Mouse (Mus musculus): ENCODE data around the gene Urah. TPM values are rescaled to one million over a fixed set of nuclear protein-coding genes. Genes with fewer than 3 reads are reported as not detected.

Gene Urah
- total RNA-seq (2015) (not detected in 2 replicates), total RNA-seq (2017) (not detected in 2 replicates)

DNA sequence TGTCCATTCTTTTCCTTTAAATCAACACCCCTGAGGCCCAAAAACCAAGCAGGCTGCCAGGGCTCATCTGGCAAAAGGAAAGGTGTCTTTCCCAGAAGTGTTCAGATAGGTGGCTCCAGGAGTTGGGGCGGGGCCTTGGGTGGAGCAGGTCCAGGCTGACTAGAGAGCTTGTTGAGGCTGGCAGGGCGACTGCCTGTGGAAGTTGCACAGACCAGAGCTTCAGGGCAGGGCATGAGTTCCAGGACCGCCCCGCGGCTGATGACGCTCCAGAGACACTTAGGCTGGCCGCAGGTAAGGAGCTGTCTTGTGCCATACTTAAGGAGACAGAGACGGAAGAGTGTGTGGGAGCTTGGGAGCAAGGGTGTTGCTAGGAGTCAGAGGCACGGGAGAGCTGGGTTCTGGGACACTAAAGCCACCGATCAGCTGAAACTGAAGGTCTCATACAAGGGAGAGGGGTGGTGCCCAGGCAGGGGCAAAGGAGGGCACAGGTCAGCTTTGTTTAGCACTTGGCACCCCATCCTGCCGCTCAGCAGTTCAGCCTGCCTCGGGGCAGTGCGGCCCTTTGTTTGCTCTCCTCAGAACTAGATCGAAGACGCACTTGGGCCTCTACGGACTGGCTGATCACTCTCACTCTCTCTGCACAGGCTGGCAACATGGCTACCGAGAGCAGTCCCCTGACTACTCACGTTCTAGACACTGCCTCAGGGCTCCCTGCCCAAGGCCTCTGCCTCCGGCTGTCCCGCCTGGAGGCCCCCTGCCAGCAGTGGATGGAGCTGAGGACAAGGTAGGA lies at the start of gene Urah:
TSS of gene Urah (plus strand) at position 51 of the 790 bp plus-strand sequence.
- ATAC-seq (replicated peaks; ENCODE audit: poor library complexity), result no peak

DNA sequence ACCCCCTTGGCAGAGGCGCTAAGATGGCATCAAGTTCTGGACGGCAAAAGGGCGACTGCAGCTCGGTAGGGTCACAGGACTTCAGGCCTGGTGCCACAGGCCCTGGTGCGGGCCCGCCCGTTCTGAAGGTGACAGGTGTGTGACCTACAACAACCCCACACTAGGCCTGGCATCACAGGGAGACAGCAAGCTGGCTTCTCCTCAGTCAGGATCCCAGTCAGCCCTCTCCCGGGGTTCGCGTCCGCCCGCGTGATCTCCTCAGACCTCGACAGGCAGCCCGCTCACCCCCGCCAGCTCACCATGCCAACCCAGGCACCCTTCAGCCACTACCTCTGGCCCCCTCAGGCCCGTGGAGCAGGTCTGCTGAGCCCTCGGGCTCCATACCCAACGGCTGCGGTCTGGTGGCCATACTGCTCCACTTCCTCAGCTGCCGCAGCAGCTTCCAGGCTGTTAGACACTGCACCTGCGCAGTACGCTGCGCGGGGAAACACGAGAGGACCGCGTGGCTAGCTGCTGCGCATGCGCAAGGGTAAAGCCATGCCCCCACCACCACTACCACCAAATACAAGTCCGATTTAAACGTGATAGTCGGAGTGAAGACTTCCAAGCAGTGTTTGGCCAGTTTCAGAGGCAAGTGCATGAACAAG lies 47.3 kb upstream of the Urah start, which contains the start of gene Syce1:
TSS of gene Syce1 (minus strand) at position 447 of the 647 bp plus-strand sequence.
- no peak for ATAC-seq (replicated peaks; ENCODE audit: poor library complexity)

DNA sequence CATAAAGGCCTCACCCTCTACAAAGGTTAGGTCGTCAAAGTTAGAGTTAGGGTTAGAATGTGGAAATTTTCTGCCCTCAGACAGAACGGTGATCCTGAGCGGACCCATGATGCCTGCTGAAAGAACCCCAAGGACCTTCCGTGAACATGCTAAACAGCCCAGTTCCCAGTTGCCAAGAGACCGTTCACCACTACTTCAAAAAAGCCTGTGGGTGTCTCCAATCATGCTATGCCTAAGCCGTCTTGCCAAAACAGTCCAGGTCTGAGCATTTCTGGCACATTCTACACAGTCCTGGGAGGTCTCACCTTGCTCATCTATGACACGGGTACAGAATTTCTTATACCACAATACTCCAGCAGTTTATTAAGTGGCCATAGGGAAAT lies 46.8 kb upstream of the Urah start:
- no peak for ATAC-seq (replicated peaks; ENCODE audit: poor library complexity)

DNA sequence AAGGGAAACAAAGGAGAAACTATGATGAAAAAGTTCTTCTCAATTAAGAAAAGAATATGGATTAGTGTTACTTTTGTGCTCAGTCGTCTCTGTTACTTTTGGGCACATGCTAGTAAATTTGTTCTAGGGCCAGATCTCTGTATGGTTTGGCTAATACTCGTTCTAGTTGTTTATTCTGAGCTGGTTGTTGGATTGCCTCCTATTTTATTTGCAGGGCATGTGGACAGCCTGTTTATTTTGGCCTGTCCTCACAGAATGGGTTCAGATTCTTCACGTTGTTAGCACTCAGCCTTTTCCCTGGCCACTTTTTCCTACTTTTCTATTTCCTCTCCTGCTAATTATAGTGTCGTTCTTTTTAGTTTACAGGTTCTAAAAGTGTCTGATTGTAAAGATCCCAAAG lies 41.3 kb upstream of the Urah start:
- ATAC-seq (replicated peaks; ENCODE audit: poor library complexity), result no peak

DNA sequence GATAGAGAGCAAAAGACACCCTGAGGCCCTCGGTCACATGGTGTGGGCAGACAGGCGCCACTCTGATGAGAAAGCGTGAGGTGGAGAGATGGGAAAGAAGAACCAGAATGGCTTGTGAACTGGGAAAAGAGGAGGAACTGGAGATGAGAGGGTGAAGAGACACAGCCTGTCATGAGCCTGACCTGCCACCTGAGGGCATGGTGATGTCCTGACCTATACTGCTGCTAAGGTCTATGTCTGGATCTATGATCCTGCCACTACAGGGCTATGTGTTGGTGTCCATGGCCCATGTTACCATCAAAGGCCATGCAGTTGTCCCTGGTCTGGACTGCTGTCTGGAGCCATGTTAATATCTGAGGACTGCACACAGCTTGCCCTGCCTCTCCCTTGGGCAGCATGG lies 37.2 kb upstream of the Urah start:
- ATAC-seq (replicated peaks; ENCODE audit: poor library complexity), result peak; percentile 63; the same call in 1 of the 2 replicates

DNA sequence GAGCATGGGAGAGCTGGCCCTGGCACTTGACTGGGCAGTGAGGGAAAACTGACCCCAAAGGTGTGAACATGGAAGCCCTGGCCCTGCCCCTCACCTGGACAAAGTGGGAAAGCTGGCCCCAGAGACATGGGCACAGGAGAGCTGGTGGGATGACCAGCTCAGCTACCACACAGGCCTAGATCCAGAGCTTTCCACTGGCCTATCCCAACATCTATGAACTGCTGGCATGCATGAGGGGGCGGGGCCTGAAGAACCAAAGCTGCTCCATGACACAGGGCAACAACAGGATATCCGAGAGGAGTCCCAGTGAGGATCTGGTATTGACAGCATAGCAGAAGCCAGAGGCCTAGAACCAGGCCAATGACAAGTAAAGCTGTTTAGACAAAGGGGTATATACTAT lies 36.6 kb upstream of the Urah start:
- no peak for ATAC-seq (replicated peaks; ENCODE audit: poor library complexity)

DNA sequence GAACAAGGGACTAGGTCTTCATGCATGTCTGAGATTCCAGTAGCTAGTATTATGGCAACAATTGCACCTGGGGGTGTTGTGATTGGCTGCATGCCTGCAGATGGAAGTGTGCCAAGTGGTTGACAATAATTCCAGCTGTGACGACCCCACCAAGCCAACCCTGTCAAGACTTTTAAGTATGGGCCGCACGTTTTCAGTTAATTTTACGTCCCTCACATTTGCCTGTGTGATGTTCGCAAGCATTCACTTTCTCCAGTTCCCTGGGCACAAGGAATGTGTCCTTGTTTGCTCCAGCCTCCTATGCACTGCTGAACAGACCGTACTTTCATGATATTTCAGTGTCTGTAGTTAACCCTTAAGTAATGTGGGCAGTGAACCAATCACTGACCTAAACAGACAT lies 32.2 kb upstream of the Urah start:
- ATAC-seq (replicated peaks; ENCODE audit: poor library complexity), result no peak

DNA sequence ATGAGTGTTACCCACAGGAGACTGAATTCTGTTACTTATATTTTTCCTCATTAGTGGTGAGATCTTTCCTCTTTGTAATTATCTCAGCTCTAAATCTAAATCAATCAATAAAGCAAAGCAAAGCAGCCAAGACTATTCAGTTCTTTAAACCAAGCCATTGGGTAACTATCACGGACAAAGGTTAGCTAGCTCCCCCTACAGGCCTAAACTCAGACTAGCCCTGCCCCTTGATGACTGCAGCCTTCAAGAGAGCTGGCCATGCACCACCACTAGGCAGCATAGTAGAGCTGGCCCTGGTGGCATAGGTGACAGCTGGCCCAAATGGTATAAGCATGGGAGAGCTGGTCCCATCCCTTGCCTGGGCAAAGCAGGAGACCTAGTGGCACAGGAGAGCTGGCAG lies 29.1 kb upstream of the Urah start:
- peak; percentile 98 for ATAC-seq (replicated peaks; ENCODE audit: poor library complexity)

DNA sequence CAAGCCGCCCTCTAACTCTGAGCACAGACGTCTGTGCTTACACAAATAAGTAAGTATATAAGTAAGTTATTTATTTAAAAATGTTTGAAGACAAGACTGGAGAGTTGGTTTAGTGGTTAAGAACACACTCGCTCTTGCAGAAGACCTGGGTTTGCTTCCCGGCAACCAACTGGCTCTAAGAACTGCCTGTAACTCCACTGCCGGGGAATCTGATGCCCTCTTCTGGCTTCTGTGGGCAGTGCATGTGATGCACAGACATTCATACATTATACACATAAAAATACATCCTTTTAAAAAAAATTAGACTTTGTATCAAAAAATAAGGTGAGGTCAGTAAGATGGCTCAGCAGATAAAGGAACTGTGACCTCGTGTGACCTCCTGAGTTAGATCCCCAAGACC lies 24.3 kb upstream of the Urah start:
- ATAC-seq (replicated peaks; ENCODE audit: poor library complexity), result peak; percentile 45; the same call in 1 of the 2 replicates

DNA sequence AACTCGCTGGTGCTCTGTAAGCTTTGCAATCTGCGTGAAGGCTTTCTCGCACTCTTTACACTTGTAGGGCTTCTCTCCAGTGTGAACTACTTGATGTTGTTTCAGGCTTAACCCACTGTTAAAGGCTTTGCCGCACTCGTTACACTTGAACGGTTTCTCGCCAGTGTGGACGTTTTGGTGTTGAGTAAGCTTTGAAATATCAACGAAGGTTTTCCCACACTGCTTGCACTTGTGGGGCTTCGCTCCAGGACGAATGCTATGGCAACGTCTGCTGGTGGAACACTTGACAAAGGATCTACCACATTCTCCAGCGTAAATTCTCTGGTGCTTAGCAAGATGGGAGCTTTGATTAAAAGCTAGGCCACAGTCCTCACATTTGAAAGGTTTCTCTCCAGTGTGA lies 23.1 kb upstream of the Urah start:
- no peak for ATAC-seq (replicated peaks; ENCODE audit: poor library complexity)

DNA sequence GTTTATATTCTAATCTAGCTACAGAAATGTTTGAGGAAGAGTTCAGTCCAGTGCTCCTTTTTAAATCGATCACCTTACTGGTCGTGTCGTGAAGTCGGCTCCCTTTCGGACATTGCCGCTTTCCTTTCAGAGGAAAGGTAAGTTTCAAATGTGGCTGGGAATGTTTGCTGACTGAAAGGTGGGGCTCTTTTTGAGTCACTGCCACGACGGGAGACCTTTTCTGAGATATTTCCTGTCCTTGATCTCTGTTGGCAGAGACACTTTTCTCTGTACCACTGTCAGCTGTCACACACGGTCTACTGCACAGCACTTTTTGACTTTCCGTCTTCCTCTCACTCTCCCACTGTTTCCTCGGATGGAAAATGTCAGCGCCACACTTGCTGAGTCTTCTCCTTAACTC lies 22.0 kb upstream of the Urah start:
- no peak for ATAC-seq (replicated peaks; ENCODE audit: poor library complexity)

DNA sequence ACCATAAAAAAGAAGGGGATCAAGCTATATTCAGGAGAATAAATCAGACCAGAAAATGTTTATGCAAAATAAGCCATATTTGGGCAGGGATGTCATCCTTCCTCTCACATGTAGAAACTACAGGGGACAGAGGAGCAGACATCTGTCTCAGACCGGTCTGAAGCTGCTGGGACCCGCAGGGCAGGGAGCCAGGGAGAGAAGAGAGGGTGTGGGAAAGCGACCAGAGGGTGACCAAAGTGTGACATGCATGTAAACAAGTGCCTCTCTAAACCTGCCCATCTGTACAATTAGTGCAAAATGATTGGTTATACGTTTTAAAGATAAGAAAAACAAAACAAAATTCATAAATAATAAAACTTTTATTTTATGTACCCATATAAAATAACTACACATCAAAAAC lies 14.6 kb upstream of the Urah start:
- no peak for ATAC-seq (replicated peaks; ENCODE audit: poor library complexity)

DNA sequence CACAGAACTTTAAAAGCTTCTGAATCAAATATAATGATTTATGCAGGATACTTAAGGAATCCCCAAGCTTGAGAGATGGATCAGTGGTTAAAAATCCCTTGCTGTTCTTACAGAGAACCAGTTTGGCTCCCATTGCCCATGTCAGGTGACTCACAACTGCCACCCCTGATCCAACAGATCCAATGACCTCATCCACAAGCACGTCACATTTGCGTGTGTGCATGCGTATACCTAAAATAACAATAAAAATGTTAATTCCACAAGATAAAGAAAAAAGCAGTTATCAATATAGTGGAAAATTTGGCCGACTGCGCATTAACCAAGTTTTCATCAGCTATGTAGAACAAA lies 13.5 kb upstream of the Urah start:
- no peak for ATAC-seq (replicated peaks; ENCODE audit: poor library complexity)

DNA sequence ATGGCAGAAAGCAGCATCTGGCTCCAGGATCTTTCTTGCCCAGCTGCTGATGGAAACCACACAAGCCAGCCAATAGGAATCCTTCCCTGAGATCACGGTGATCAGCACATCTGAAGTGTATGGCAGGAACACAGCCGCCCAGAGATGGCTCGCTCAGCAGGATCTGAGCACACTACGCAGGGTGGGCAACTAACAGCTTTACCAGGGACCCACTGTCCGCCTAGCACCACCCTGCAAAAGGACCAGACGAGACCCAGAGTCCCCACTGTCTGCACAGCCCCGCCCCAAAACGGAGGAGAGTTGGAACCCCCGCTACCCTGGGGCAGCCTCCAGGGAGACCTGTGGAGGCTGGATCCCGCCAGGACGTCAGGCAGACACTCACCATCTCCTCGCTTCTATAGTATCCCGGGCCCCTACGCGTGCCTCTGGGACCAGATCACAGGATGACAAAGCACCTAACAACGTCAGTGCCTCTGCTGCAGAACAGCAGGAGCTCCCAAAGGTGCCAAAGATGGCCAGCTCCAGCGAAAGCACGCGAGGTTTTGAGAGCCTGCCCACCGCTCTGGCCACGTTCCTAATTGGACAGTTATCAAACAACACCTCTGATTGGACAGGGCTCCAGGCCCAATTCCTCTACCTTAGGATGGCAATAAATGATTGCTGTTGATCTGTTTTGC lies 13.0 kb upstream of the Urah start, which contains the start of gene Zfp941:
TSS of gene Zfp941 (minus strand) at position 526 of the 677 bp plus-strand sequence.
- peak; percentile 95 for ATAC-seq (replicated peaks; ENCODE audit: poor library complexity)

DNA sequence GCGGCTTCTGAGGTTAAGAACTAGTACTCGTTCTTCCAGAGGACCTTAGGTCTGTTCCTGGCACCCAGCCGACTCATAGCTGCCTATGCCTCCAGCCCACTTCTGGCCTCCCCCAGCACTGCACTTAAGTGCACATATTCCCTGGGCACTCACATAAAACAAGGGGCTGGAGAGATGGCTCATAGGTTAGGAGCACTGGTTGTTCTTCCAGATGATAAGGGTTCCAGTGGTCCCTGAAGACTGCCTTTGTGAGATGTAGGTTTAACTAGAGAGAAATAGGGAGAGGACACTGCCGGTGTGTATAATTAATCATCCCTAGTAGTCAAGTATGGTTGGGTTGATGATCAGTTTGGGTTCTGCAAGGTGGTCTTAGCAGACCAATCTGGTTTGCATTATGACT lies 12.1 kb upstream of the Urah start:
- ATAC-seq (replicated peaks; ENCODE audit: poor library complexity), result no peak

DNA sequence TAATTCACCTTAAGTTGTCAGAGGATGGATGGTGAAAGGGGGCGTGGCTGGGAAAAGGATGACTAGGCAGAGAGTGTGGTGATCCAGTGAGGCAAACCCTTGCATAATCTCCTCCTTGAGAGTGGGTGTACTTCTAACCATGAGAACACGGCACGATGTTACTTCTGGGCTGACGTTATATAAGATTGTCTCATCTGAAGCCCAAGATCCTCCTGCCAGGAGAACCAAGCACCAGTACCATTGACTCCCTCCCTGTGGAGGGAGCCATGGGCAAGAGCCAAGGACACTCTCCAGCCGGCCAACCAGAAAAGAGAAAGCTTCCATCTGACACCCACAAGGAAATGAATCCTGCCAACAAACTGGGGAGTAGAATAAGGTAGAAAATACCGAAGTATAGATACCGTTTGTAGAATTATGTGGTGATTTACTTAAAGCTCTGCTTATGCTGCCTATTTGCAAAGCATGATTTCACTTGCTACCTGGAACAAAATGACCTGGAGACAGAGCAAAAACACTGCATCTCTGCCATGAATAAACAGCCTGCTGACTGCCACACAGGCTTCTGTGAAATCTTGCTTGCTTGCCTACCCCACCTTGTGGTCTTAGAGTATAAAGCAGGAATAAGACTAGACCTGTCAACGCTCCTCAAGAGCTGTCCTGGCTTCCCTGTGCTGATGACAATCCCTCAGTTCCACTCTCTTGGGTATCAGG lies 6.5 kb upstream of the Urah start:
- ATAC-seq (replicated peaks; ENCODE audit: poor library complexity), result peak; percentile 89

DNA sequence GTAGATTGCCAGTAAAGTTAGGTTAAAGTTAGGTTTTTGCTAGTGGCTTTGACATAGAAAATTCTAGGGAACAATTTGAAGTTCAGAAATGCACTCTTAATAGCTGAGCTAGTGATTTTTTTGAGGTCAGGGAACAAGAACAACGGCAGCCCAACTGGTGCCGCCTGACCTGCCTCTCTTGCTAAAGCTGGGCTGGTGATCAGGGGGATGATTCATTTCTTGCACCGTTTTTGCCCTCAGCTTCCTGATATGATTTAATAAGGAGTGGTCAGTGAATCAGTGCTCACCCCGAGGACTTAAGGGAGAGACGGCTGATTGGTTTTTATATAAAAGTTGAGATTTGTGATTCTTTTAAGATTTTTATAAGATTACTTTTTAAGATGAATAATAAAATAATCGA lies 3.4 kb upstream of the Urah start:
- ATAC-seq (replicated peaks; ENCODE audit: poor library complexity), result no peak

DNA sequence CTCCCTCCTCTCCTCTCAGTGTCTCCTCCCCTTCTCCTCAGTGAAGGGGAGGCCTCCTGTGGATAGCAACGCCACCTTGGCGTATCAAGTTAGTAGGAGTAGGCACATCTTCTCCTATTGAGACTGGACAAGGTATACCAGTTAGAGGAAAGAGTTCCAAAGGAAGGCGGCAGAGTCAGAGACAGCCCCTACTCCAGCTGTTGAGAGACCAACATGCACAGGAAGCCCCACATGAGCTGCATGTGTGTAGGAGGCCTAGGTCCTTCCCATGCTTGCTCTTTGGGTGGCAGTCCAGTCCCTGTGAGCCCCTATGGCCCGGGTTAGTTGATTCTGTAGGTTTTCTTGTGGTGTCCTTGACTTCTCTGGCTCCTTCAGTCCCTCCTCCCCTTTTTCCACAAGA lies 1.5 kb upstream of the Urah start:
- ATAC-seq (replicated peaks; ENCODE audit: poor library complexity), result no peak

DNA sequence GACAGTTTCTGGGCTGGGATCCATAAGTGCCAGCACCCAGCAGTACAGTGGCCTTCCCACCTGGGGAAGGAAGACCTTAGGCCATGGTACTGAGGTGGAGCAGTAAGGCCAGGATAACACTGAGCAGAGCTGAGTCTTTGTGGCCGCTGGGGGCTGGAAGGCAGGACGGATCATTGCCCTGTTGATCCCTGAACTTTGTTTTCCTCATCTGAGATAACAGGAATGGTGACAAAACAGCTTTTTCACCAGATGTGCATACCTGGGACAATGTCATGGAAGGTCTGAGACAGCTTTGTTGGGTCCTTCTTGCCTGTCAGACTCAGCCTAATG lies 905 bp downstream of the Urah start:
- no peak for ATAC-seq (replicated peaks; ENCODE audit: poor library complexity)

DNA sequence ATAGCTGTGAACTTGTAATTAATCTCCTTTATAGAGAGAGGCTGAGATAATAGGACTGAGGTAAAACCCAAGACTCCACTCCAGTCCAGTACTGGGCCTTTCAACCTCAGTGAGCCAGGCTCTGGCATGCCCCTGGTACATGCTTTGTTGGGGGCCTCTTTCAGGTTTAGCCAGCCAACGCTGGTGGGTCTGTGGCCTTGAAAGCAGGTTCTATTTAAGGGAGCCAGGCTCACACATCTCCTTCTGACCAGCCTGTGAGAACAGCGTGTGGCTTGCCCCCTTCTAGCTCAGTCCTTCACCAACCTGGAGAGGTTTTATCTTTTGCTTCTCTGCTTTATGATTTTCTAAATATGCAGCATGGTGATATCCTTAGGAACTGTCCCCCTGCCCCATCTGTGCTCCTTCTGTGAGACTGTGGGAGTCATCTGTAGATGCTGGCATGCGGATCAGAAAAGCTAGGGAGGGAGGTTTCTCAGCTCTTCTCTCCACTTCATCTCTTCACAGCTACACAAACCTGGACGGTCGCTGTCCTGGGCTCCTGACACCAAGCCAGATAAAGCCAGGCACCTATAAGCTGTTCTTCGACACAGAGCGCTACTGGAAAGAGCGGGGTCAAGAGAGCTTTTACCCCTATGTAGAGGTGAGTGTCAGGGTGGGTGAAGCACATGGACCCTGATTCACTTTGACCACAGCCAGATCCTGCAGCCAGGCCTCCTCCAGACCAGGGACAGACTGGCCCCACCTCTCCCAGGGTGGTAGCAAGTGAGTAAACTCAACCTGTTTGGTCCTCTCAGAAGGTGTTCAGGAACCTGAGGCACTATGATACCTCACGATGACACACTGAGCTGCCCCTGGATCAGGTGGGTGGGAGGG lies 1.7 kb downstream of the Urah start:
- ATAC-seq (replicated peaks; ENCODE audit: poor library complexity), result no peak

DNA sequence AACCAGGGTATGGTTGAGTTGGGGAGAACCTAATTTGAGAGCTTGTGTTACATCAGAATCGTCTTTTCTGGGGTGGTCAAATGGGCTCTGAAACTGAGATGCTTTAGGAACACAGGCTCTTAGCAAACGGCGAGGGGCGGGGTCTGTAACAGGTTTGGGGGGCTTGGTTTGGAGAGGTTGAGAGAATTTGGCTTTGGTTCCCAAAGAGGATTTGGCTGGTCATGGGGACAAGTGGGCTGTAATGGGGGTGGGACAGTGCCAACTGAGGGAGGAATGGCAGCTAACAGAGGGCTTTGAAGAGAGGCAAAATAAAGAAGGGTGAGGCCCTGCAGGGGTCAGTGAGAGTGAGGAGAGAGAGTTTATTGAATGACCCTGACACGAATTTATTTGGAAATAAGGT lies 4.7 kb downstream of the Urah start:
- no peak for ATAC-seq (replicated peaks; ENCODE audit: poor library complexity)
